Mouse (Mus musculus) stomach, embryonic 16.5 days (tissue): ENCODE measurements around the gene Gm48551. TPM values are rescaled to one million over a fixed set of nuclear protein-coding genes. Genes with fewer than 3 reads are reported as not detected.
A peak's percentile ranks its signal among the peaks of the same experiment; 100 is the strongest.

Experiments used
- ATAC-seq: fragments of 200-750 bp; cut with Nextera tagmentation; 2 replicates; pipeline ENCODE4 v1.8.0; 2017; ENCODE audit warnings: moderate number of reproducible peaks, moderate TSS enrichment; ENCODE audit not compliant: insufficient read depth, low FRiP score
- H3K27ac ChIP-seq: fragments of 300-500 bp; sonication (generic); 2 replicates; pipeline ENCODE4 v1.5.1; 2014; ENCODE audit warnings: low read length
- H3K27me3 ChIP-seq: fragments of 300-500 bp; sonication (generic); 2 replicates; pipeline ENCODE4 v1.6.1; 2014; ENCODE audit warnings: low read length, control low read depth, mixed read lengths; ENCODE audit not compliant: control insufficient read depth, insufficient read depth
- H3K36me3 ChIP-seq: fragments of 300-500 bp; sonication (generic); 2 replicates; pipeline ENCODE4 v1.6.1; 2014; ENCODE audit warnings: low read length; ENCODE audit not compliant: control insufficient read depth, insufficient read depth
- H3K4me1 ChIP-seq: fragments of 300-500 bp; sonication (generic); 2 replicates; pipeline ENCODE4 v1.6.1; 2014; ENCODE audit warnings: low read length, control low read depth, mixed read lengths; ENCODE audit not compliant: control insufficient read depth, insufficient read depth
- H3K4me2 ChIP-seq: fragments of 300-500 bp; sonication (generic); 2 replicates; pipeline ENCODE4 v1.6.1; 2014; ENCODE audit warnings: low read depth, low read length, mixed read lengths
- H3K4me3 ChIP-seq: fragments of 300-500 bp; sonication (generic); replicated peaks from 2 replicates; pipeline ENCODE4 v1.5.1; 2014; ENCODE audit warnings: mild to moderate bottlenecking, low read length
- H3K9ac ChIP-seq: fragments of 300-500 bp; sonication (generic); 2 replicates; pipeline ENCODE4 v1.6.1; 2014; ENCODE audit warnings: low read length
- H3K9me3 ChIP-seq: fragments of 300-500 bp; sonication (generic); replicated peaks from 2 replicates; pipeline ENCODE4 v1.6.1; 2016; ENCODE audit warnings: low read length, control low read depth; ENCODE audit not compliant: control insufficient read depth
- WGBS: fragments of 180-500 bp; shearing (Covaris S2); extraction: QIAGEN DNeasy Blood & Tissue Kit; methylation state at CpG from one replicate; pipeline ENCODE4 v1.1.7; 2014; 5-methylcytosine and 5-hydroxymethylcytosine counted together
- polyA plus RNA-seq: library from polyadenylated mRNA; unstranded; fragments of >200 nt; fragmentation: Nextera tagmentation; extraction: Ambion mirVana; gene quantifications from 2 replicates; pipeline ENCODE4 v1.2.1, GENCODE M21; 2015

Gene Gm48551
- polyA plus RNA-seq, 1 experiment from 2014 or later, result 3.0 TPM

DNA sequence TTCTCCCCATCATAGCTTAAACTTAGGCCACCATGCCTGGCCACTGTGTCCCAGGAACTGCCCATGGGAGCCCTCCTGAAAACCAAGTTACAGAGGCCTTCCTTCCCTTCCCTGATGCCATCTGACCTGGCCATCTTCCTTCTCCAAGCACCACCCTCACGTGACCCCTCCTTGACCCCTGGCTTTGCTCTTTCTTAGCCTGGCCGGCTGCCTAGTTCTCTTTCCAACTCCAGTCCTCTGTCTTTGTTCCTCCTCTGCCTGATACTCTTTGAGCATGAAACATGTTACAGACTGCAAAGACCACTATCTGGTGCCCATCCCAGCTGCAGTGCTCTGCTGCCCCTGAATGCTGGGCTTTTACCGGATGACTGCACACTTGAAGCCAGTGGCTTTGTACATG is 5.1 kb downstream of the Gm48551 start:
- peak overlapping the region; percentile 43; the same call in 1 of the 2 replicates for H3K27ac ChIP-seq
- WGBS, result 46% methylated on average over 3 of the region's 3 CpGs
- peak overlapping the region; percentile 31; the same call in 1 of the 2 replicates for H3K9ac ChIP-seq
- ATAC-seq, result no peak
- H3K27me3 ChIP-seq, result no peaks in the 10 kb centered on the region
- no peak overlapping the region for H3K4me3 ChIP-seq
- H3K4me2 ChIP-seq, result no peak overlapping the region
- H3K4me1 ChIP-seq, result peaks cover 33% of the 10 kb centered on the region
- peaks cover 6% of the 10 kb centered on the region; the same call in 1 of the 2 replicates for H3K36me3 ChIP-seq
- H3K9me3 ChIP-seq, result no peaks in the 10 kb centered on the region

GRCm38 (mm10) chr10:81389801-81390677 is 5.8 kb downstream of the Gm48551 start:
- Histone ChIP-seq H3K4me3 (no peak overlapping the region), H3K9ac (peak overlapping the region; percentile 31; the same call in 1 of the 2 replicates), H3K4me2 (no peak overlapping the region), H3K27me3 (no peaks in the 10 kb centered on the region), H3K9me3 (no peaks in the 10 kb centered on the region), H3K36me3 (peaks cover 6% of the 10 kb centered on the region; the same call in 1 of the 2 replicates), H3K4me1 (peaks cover 30% of the 10 kb centered on the region), H3K27ac (peak overlapping the region; percentile 43; the same call in 1 of the 2 replicates)
- peak; percentile 47; the same call in 1 of the 2 replicates for ATAC-seq
- WGBS, result 58% methylated on average over 23 of the region's 23 CpGs

GRCm38 (mm10) chr10:81390678-81390965 is 6.4 kb downstream of the Gm48551 start:
- Histone ChIP-seq H3K4me2 (no peak overlapping the region), H3K36me3 (peaks cover 6% of the 10 kb centered on the region; the same call in 1 of the 2 replicates), H3K4me1 (peaks cover 24% of the 10 kb centered on the region), H3K27me3 (no peaks in the 10 kb centered on the region), H3K9ac (no peak overlapping the region), H3K27ac (no peak overlapping the region), H3K9me3 (no peaks in the 10 kb centered on the region), H3K4me3 (no peak overlapping the region)
- WGBS, result 89% methylated on average over 13 of the region's 13 CpGs
- ATAC-seq, result no peak

DNA sequence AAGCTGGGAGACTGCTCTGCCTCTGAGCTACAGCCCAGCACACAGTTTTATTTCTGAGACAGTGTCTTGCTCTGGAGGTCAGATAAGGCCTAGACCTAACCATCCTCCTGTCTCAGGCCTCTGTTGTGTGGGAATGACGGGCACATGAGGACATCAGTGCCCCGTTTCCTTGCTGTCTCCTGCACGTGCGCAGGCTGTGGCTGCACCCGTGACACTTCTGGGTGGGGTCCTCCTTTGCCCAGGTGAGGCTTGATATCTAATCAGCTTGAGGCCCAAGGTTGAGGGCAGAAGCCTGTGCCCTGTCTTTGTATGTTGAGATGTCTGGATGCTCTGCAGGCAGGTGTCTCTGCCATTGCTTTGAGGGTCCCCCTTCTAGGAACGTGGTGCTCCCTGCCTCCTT is 8.0 kb downstream of the Gm48551 start:
- Histone ChIP-seq H3K4me2 (peak overlapping the region; percentile 71; the same call in 1 of the 2 replicates), H3K27ac (peak overlapping the region; percentile 71; the same call in 1 of the 2 replicates), H3K36me3 (peaks cover 6% of the 10 kb centered on the region; the same call in 1 of the 2 replicates), H3K27me3 (no peaks in the 10 kb centered on the region), H3K9ac (peak overlapping the region; percentile 77; the same call in 1 of the 2 replicates), H3K4me3 (no peak overlapping the region), H3K9me3 (no peaks in the 10 kb centered on the region), H3K4me1 (peaks cover 22% of the 10 kb centered on the region)
- 0 out of 2 replicates have a peak, but pooled peaks have one; percentile 18 for ATAC-seq
- WGBS, result 66% methylated on average over 6 of the region's 6 CpGs

- 56% methylated on average over 14 of the region's 14 CpGs for WGBS
- ATAC-seq, result peak; percentile 37
- peaks cover 2% of the 10 kb centered on the region; the same call in 1 of the 2 replicates for H3K36me3 ChIP-seq
These were observed 8.5 kb downstream of the Gm48551 start, which contains the start of gene Smim24 for GRCm38 (mm10) chr10:81392781-81393185. Gene Smim24, plus strand, starts transcription at chr10:81393051.

DNA sequence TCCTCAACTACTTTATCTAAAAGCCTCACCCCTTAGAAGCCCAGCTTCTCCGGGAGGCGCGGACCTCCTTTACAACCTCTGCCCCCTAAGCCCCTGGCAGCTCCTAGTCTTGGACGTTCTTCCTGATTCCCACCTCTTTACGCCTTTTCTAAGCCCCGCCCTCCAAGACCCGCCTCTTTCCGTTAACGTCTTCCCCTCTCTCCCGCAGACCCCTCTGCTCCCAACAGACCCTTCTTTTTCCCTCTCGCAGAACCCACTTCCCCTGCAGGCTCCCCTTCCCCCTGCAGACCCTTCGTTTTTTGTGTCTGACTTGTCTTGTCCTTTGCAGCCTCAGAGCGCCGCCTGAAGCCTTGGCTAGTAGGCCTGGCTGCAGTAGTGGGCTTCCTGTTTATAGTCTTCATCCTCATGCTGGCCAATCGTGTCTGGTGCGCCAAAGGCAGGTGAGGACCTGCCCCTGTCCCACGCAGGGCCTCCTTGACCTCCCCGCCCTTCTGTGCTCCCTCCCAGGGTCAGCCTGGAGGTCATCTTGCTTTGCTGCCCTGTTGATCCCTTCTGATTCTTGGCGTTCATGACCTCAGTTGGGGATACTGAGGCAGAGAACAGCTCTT is 9.3 kb downstream of the Gm48551 start:
- H3K4me2 ChIP-seq, result peak overlapping the region; percentile 71
- no peaks in the 10 kb centered on the region for H3K27me3 ChIP-seq
- no peaks in the 10 kb centered on the region for H3K36me3 ChIP-seq
- H3K27ac ChIP-seq, result peak overlapping the region; percentile 71
- no peaks in the 10 kb centered on the region for H3K9me3 ChIP-seq
- H3K4me3 ChIP-seq, result peak overlapping the region; percentile 47
- no peak for ATAC-seq
- peak overlapping the region; percentile 77 for H3K9ac ChIP-seq
- 5% methylated on average over 19 of the region's 19 CpGs for WGBS
- peaks cover 22% of the 10 kb centered on the region for H3K4me1 ChIP-seq

More at GRCm38 (mm10) chr10:81392781-81393185, 8.5 kb downstream of the Gm48551 start, which contains the start of gene Smim24:
- Histone ChIP-seq H3K27me3 (no peaks in the 10 kb centered on the region), H3K27ac (peak within 1 kb of the TSS; percentile 71), H3K4me3 (peak within 1 kb of the TSS; percentile 47), H3K4me1 (peaks cover 22% of the 10 kb centered on the region), H3K4me2 (peak within 1 kb of the TSS; percentile 71), H3K9ac (peak within 1 kb of the TSS; percentile 77), H3K9me3 (no peaks in the 10 kb centered on the region)

DNA sequence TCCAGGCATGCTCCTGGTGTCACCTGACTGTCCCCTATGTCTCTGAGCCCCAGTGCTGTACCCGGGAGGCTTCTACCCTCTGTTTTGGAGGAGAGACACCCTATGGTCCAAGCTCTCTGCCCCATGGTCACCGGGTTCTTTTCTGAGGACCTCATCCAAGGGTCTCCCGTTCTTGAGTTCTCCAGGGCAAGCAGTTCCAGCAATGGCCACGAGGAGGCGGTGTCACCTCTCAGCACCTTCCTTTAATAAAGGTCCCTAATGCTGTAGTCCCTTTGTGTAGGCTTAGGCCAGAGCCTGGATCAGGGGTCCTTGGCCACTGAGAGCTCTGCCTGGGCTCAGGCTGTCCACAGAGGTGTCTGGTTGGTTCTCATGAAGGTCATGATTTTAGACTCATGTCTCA is 10.9 kb downstream of the Gm48551 start:
- H3K9ac ChIP-seq, result no peak overlapping the region
- no peak for ATAC-seq
- WGBS, result 14% methylated on average over 5 of the region's 5 CpGs
- H3K27me3 ChIP-seq, result no peaks in the 10 kb centered on the region
- H3K4me1 ChIP-seq, result peaks cover 15% of the 10 kb centered on the region
- H3K27ac ChIP-seq, result no peak overlapping the region
- H3K4me2 ChIP-seq, result no peak overlapping the region
- no peak overlapping the region for H3K4me3 ChIP-seq
- H3K9me3 ChIP-seq, result no peaks in the 10 kb centered on the region
- peaks cover 7% of the 10 kb centered on the region; the same call in 1 of the 2 replicates for H3K36me3 ChIP-seq

DNA sequence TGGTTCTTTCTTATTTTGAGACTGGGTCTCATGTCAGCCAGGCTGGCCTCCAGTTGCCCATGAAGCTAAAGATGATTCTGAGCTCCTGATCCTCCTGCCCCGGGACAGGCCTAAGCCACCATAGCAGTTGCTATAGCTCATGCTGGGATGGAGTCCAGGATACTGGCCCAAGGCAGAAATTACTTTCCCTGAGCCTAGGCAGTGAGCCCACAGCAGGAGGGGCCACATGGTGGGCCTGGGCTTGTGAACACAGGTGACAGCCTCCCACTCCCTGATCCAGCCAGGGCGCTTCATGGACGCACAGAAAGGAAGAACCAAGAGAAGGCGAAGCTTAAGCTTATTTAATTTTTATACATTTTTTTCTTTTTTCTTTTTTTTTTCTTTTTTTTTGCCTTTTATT is 11.6 kb downstream of the Gm48551 start:
- Histone ChIP-seq H3K36me3 (peaks cover 7% of the 10 kb centered on the region; the same call in 1 of the 2 replicates), H3K4me2 (no peak overlapping the region), H3K4me3 (no peak overlapping the region), H3K9me3 (no peaks in the 10 kb centered on the region), H3K9ac (no peak overlapping the region), H3K27me3 (no peaks in the 10 kb centered on the region), H3K27ac (no peak overlapping the region), H3K4me1 (peaks cover 15% of the 10 kb centered on the region)
- WGBS, result 91% methylated on average over 4 of the region's 4 CpGs
- no peak for ATAC-seq

- Histone ChIP-seq H3K4me3 (no peak overlapping the region), H3K27me3 (no peaks in the 10 kb centered on the region), H3K4me2 (no peak overlapping the region), H3K27ac (no peak overlapping the region), H3K9ac (0 out of 2 replicates have a peak overlapping the region, but pooled peaks have one; percentile 26), H3K36me3 (peaks cover 7% of the 10 kb centered on the region; the same call in 1 of the 2 replicates), H3K9me3 (no peaks in the 10 kb centered on the region), H3K4me1 (peaks cover 21% of the 10 kb centered on the region)
- 84% methylated on average over 5 of the region's 5 CpGs for WGBS
- ATAC-seq, result no peak
These were observed 12.5 kb downstream of the Gm48551 start for GRCm38 (mm10) chr10:81396749-81397148.
